Mouse (Mus musculus) E14TG2a.4 (cell line): ENCODE measurements around the gene Ppp1r37.

Source experiments
- CTCF ChIP-seq: conservative IDR thresholded peaks from 2 replicates; pipeline ENCODE4 v1.5.1; 2014; ENCODE audit warnings: low read length
- POU5F1 ChIP-seq: IDR thresholded peaks from 2 replicates; pipeline ENCODE4 v1.6.1; 2014; ENCODE audit warnings: low read length, borderline replicate concordance

DNA sequence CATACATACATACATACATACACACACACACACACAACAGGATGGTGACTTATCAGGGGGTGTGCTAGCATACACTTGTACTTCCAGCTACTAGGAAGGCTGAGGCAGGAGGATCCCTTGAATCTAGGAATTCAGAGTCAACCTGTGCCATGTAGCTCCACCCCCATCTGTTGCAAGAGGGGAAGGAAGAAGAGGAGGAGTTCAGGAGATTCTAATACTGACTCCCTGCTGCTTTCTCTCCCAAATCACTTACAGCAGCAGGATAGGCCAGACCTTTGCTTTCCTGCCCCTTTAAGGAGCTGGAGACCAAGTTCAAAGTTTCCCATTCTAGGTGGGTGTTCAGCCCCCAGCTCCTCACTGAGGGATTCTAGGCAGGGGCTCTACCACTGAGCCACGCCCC, 77.4 kb downstream of the Ppp1r37 start:
- TF ChIP-seq CTCF (no peak), POU5F1 (no peak)
